Comparison of ENCODE assay signal across 8 mouse cellular contexts in genomic region chr13:42102980-42103379, GRCm38 (mm10). TPM values are rescaled to one million over a fixed set of nuclear protein-coding genes. Genes with fewer than 3 reads are reported as not detected.
DNase-seq lines count a peak whose midpoint lies in the region; ATAC-seq and TF ChIP-seq lines count a peak whose summit lies in the region.

No protein-coding gene starts in this region.

- no peak overlapping the region for H3K4me3 ChIP-seq in heart, embryonic 13.5 days
- H3K4me3 ChIP-seq in kidney, postnatal 0 days (replicated peaks; ENCODE audit: low read depth, low read length) = no peak overlapping the region
- H3K4me3 ChIP-seq in midbrain, postnatal 0 days (ENCODE audit: low read depth, low read length) = peak overlapping the region; percentile 15; the same call in 1 of the 2 replicates

- peak; percentile 56 for ATAC-seq in erythroid progenitor cell, adult 5-6 weeks (replicated peaks; ENCODE audit: low FRiP score, poor library complexity, severe bottlenecking)
- ATAC-seq in heart, embryonic 13.5 days (ENCODE audit: extremely low read depth, insufficient number of reproducible peaks, low FRiP score, low TSS enrichment) = no peak
- peak; percentile 84 for ATAC-seq in kidney, postnatal 0 days (replicated peaks; ENCODE audit: low FRiP score, low read depth)
- ATAC-seq in midbrain, postnatal 0 days (ENCODE audit: low FRiP score) = peak; percentile 92

- peaks cover 4% of the 10 kb centered on the region; the same call in 1 of the 2 replicates for H3K9me3 ChIP-seq in heart, embryonic 13.5 days
- H3K9me3 ChIP-seq in kidney, postnatal 0 days (replicated peaks; ENCODE audit: low read length) = no peaks in the 10 kb centered on the region
- no peaks in the 10 kb centered on the region for H3K9me3 ChIP-seq in midbrain, postnatal 0 days (ENCODE audit: low read length)

- TF ChIP-seq CTCF in kidney, postnatal 0 days (IDR thresholded peaks at IDR 0.05; ENCODE audit: low read depth) = no peak
- TF ChIP-seq CTCF in midbrain, postnatal 0 days (IDR thresholded peaks at IDR 0.05) = no peak

- 36% methylated on average over 8 of the region's 8 CpGs for WGBS in heart, embryonic 13.5 days
- WGBS in kidney, postnatal 0 days = 28% methylated on average over 8 of the region's 8 CpGs
- WGBS in midbrain, postnatal 0 days = 15% methylated on average over 8 of the region's 8 CpGs

- H3K36me3 ChIP-seq in heart, embryonic 13.5 days = peaks cover 4% of the 10 kb centered on the region
- H3K36me3 ChIP-seq in kidney, postnatal 0 days (ENCODE audit: insufficient read depth, low read length) = no peaks in the 10 kb centered on the region
- no peaks in the 10 kb centered on the region for H3K36me3 ChIP-seq in midbrain, postnatal 0 days (ENCODE audit: insufficient read depth, low read length)

- peak overlapping the region; percentile 40; the same call in 1 of the 2 replicates for H3K9ac ChIP-seq in heart, embryonic 13.5 days
- H3K9ac ChIP-seq in kidney, postnatal 0 days (ENCODE audit: low read depth, low read length) = no peak overlapping the region
- H3K9ac ChIP-seq in midbrain, postnatal 0 days (replicated peaks; ENCODE audit: low read length, poor library complexity, severe bottlenecking) = peak overlapping the region; percentile 2; the same call in 1 of the 2 replicates

- DNase-seq in 3T3-L1 (ENCODE audit: low read depth, low spot score) (peak; percentile 78), liver (peak; percentile 64)
- DNase-seq in adrenal gland, postnatal 36 days = peak; percentile 76 to 79
- peak; percentile 88 for DNase-seq in kidney, postnatal 0 days (ENCODE audit: low spot score)
- peak; percentile 92 for DNase-seq in midbrain, postnatal 0 days (ENCODE audit: low spot score)
- peak; percentile 39 to 69 for DNase-seq in spleen, postnatal 10 days (ENCODE audit: low spot score in 2 of 2)

- H3K4me1 ChIP-seq in heart, embryonic 13.5 days = peaks cover 37% of the 10 kb centered on the region
- H3K4me1 ChIP-seq in kidney, postnatal 0 days (replicated peaks; ENCODE audit: insufficient read depth, low read length) = peaks cover 4% of the 10 kb centered on the region; the same call in 1 of the 2 replicates
- H3K4me1 ChIP-seq in midbrain, postnatal 0 days (ENCODE audit: insufficient read depth, low read length) = peaks cover 16% of the 10 kb centered on the region

- H3K27me3 ChIP-seq in heart, embryonic 13.5 days (replicated peaks) = no peaks in the 10 kb centered on the region
- H3K27me3 ChIP-seq in kidney, postnatal 0 days (ENCODE audit: insufficient read depth, low read length) = no peaks in the 10 kb centered on the region
- no peaks in the 10 kb centered on the region for H3K27me3 ChIP-seq in midbrain, postnatal 0 days (ENCODE audit: insufficient read depth, low read length)

- H3K4me2 ChIP-seq in heart, embryonic 13.5 days = peak overlapping the region; percentile 30; the same call in 1 of the 2 replicates
- peak overlapping the region; percentile 6; the same call in 1 of the 2 replicates for H3K4me2 ChIP-seq in kidney, postnatal 0 days (ENCODE audit: low read length)
- H3K4me2 ChIP-seq in midbrain, postnatal 0 days (ENCODE audit: low read depth, low read length, poor library complexity, severe bottlenecking) = peak overlapping the region; percentile 49

- no peak overlapping the region for H3K27ac ChIP-seq in heart, embryonic 13.5 days (replicated peaks)
- no peak overlapping the region for H3K27ac ChIP-seq in kidney, postnatal 0 days
- peak overlapping the region; percentile 76 for H3K27ac ChIP-seq in midbrain, postnatal 0 days (ENCODE audit: low read depth, low read length)

RNA-seq across cellular contexts. Expression of gene Hivep1, which starts 51.2 kb away (rescaled TPM):
- total RNA-seq in adrenal gland, postnatal 36 days (2021) = 10 to 100 TPM; 21.5 to 29.1 TPM
- 28.1 and 65.0 TPM in 2 replicates for total RNA-seq in erythroid progenitor cell, adult 5-6 weeks (2015; ENCODE audit: low replicate concordance)
- total RNA-seq in erythroid progenitor cell, adult 5-6 weeks (2017; ENCODE audit: low replicate concordance) = 8.9 and 22.3 TPM in 2 replicates
- 8.3 and 8.5 TPM in 2 replicates for polyA plus RNA-seq in heart, embryonic 13.5 days (2015; fragmentation: Nextera tagmentation; extraction: Ambion mirVana)
- 9.6 and 10.6 TPM in 2 replicates for polyA plus RNA-seq in kidney, postnatal 0 days (2015; fragmentation: Nextera tagmentation; extraction: Ambion mirVana)
- total RNA-seq in midbrain, postnatal 0 days (2014; rRNA removed) = 37.2 and 38.0 TPM in 2 replicates
- 13.8 and 19.5 TPM in 2 replicates for polyA plus RNA-seq in midbrain, postnatal 0 days (2015; fragmentation: Nextera tagmentation; extraction: Ambion mirVana)
